Mouse (Mus musculus) neutrophil, adult 5-6 weeks (primary cell): ENCODE measurements around the gene Ppp1r9b. TPM values are rescaled to one million over a fixed set of nuclear protein-coding genes. Genes with fewer than 3 reads are reported as not detected.
A peak's percentile ranks its signal among the peaks of the same experiment; 100 is the strongest.
"Not testable (repeated sequence)": the region's sequence is repeated elsewhere in the genome, so short reads cannot be mapped to it uniquely, and the experiment has no call there.

ENCODE experiments used
- ATAC-seq: fragments of 151-379, 151-347 bp; 2 replicates; pipeline ENCODE4 v1.8.0; 2017; ENCODE audit warnings: mild to moderate bottlenecking, moderate TSS enrichment; ENCODE audit not compliant: insufficient number of reproducible peaks, poor library complexity, low FRiP score, severe bottlenecking; ENCODE audit errors: extremely low read depth
- total RNA-seq: library from RNA; stranded (forward); fragments of 200-1000 nt; gene quantifications from 2 replicates; pipeline ENCODE4 v1.2.3, GENCODE M21; 2017

Ppp1r9b gene
- 118 and 120 TPM in 2 replicates for total RNA-seq

GRCm38 (mm10) chr11:94990749-94991577 lies at the start of gene Ppp1r9b:
Gene Ppp1r9b (plus strand): TSS chr11:94991035.
- ATAC-seq = peak; percentile 73

- no peak for ATAC-seq
These were observed 49.7 kb upstream of the Ppp1r9b start for GRCm38 (mm10) chr11:94941121-94941520.

DNA sequence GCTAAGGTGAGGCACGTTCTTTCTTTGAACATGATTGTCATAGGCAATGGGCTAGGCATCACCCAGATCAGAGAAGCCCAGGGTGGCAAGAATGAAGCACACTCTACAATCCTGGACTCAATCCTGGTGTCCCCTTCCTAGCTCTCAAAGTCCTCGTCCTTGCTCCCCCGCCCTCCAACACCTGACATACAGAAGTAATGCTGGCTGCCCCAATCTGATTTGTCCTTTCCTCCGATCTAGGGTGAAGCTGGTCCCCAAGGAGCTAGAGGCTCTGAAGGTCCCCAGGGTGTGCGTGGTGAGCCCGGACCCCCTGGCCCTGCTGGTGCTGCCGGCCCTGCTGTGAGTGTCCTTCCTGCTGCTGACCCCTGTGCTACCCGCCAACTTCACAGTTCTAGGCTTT lies 49.1 kb upstream of the Ppp1r9b start:
- ATAC-seq = no peak

- no peak for ATAC-seq
These were observed 48.4 kb upstream of the Ppp1r9b start for GRCm38 (mm10) chr11:94942282-94943023.

GRCm38 (mm10) chr11:94943054-94943453 lies 47.8 kb upstream of the Ppp1r9b start:
- no peak for ATAC-seq

GRCm38 (mm10) chr11:94944295-94944694 lies 46.5 kb upstream of the Ppp1r9b start:
- no peak for ATAC-seq

GRCm38 (mm10) chr11:94945236-94945635 lies 45.6 kb upstream of the Ppp1r9b start:
- no peak for ATAC-seq

GRCm38 (mm10) chr11:94952169-94952568 lies 38.7 kb upstream of the Ppp1r9b start:
- no peak for ATAC-seq

DNA sequence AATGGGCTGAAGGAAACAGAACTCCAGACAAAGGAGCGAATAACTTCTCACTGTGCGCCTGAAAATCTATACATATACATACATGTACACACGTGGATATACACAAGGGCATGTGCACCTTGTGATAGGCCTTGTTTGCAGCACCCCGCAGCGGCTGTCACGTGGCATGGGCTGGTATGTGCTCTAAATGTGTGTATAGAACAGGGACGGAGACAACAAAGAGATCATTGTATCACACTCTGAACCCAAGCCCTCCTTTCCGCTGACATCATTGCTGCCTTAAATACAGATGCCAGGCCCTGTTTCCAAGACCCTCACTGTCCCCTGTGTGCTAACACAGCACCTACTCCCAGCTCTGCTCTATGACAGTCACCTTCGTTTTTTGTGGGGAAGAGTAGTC lies 35.7 kb upstream of the Ppp1r9b start:
- ATAC-seq = no peak

DNA sequence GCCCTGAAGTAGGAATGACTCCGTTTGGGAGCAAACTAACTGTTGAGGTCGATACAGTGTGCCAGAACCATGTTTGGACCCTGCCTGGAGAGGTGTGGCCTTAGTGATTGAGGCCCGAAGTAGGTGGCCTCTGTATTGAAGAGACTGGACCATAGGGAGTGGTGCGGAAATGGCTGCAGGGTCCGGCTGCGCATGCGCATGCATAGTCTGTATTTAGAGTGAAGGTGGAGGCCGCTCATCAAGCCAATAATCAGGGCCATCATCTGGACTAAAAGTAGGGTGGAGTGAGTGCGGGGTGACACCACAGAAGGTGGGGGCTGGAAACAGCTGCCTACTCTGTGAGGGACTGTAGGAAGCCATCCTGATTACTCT lies 33.2 kb upstream of the Ppp1r9b start:
- no peak for ATAC-seq

GRCm38 (mm10) chr11:94958065-94958858 lies 32.6 kb upstream of the Ppp1r9b start:
- ATAC-seq = 0 out of 2 replicates have a peak, but pooled peaks have one; percentile 16

GRCm38 (mm10) chr11:94962534-94963101 lies 28.2 kb upstream of the Ppp1r9b start:
- ATAC-seq = no peak

- no peak for ATAC-seq
These were observed 23.4 kb upstream of the Ppp1r9b start, which contains the start of gene Hils1 for GRCm38 (mm10) chr11:94967419-94967818. Gene Hils1 (plus strand): TSS chr11:94967593.

DNA sequence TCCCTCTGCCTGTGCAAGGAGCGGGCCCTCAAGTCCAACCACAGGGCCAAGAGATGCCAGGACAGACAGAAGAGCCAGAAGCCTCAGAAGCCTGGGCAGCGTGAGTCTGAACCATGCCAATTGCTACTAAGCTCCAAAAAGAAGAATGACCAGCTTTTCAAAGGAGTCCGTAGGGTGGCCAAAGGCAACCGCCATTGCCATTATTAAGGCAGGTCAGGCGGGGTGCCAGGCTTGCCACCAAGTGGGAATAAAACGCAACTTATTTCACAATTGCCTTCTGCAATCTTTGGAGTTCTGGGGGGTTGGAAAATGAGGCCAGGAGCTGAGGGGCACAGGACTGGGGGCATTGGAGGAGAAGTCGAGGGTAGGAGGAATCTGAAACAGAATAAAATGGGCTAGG lies 22.6 kb upstream of the Ppp1r9b start:
- ATAC-seq = no peak

DNA sequence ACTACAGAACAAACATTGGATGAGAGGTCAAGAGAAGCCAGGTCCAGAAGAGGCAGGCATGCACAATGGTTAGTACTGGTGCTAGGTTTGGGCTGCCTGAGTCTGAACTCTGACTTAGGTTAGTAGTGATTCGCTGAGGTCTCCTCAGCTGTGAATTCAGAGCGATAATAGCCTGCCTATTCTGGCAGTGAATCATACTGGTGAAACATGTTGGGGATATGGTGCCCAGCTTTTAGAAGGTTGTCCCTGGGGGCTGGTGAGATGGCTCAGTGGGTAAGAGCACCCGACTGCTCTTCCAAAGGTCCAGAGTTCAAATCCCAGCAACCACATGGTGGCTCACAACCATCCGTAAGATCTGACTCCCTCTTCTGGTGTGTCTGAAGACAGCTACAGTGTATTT lies 21.1 kb upstream of the Ppp1r9b start:
- not testable (repeated sequence) for ATAC-seq

GRCm38 (mm10) chr11:94970210-94970943 lies 20.5 kb upstream of the Ppp1r9b start:
- ATAC-seq = no peak

GRCm38 (mm10) chr11:94971895-94972615 lies 18.8 kb upstream of the Ppp1r9b start:
- no peak for ATAC-seq

DNA sequence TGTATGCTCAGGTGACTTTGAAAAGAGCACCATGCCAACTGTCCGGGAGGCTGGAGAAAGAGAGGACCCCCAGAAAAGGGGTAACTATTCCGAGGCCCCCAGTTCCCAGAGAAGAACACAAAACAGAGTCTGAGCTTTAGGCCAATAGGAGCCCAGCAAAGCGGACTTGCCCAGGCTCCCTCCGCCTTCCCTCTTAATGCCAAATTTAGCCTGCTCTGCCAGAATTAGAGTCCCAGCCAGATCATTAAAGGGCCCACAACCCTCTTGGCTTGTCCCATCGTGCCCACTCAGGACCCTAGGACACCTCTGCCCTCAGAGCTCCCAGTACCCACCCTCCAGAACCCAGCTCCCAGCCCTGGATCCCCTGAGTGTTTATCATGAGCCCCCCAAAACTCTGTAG lies 17.9 kb upstream of the Ppp1r9b start:
- ATAC-seq = no peak
